Mouse (Mus musculus) brain, adult 2 months (tissue): ENCODE measurements around the gene Pard6b.
"Not testable (repeated sequence)": the region's sequence is repeated elsewhere in the genome, so short reads cannot be mapped to it uniquely, and the experiment has no call there.

ENCODE experiments used
- DNase-seq: peaks from one replicate; pipeline ENCODE4 v3.0.0; 2011; ENCODE audit warnings: low read depth, low spot score

Pard6b gene

GRCm38 (mm10) chr2:168080431-168081246 is at the start of gene Pard6b:
Pard6b (plus strand) TSS chr2:168081004.
- peak; percentile 99 for DNase-seq

- no peak for DNase-seq
These were observed 49.0 kb upstream of the Pard6b start for GRCm38 (mm10) chr2:168031842-168032241.

- DNase-seq: no peak
These were observed 46.9 kb upstream of the Pard6b start for GRCm38 (mm10) chr2:168033905-168034304.

GRCm38 (mm10) chr2:168035907-168036306 is 44.9 kb upstream of the Pard6b start:
- DNase-seq: no peak

- DNase-seq: no peak
These were observed 43.7 kb upstream of the Pard6b start for GRCm38 (mm10) chr2:168037063-168037462.

GRCm38 (mm10) chr2:168040751-168041150 is 40.1 kb upstream of the Pard6b start:
- no peak for DNase-seq

- no peak for DNase-seq
These were observed 38.8 kb upstream of the Pard6b start for GRCm38 (mm10) chr2:168042019-168042418.

- no peak for DNase-seq
These were observed 36.0 kb upstream of the Pard6b start for GRCm38 (mm10) chr2:168044681-168045287.

- no peak for DNase-seq
These were observed 35.4 kb upstream of the Pard6b start for GRCm38 (mm10) chr2:168045357-168045756.

GRCm38 (mm10) chr2:168045771-168046170 is 35.0 kb upstream of the Pard6b start:
- DNase-seq: no peak

GRCm38 (mm10) chr2:168046467-168046866 is 34.3 kb upstream of the Pard6b start:
- DNase-seq: no peak

- DNase-seq: no peak
These were observed 31.7 kb upstream of the Pard6b start for GRCm38 (mm10) chr2:168049002-168049635.

- no peak for DNase-seq
These were observed 30.5 kb upstream of the Pard6b start for GRCm38 (mm10) chr2:168050000-168050942.

GRCm38 (mm10) chr2:168052156-168052555 is 28.6 kb upstream of the Pard6b start:
- no peak for DNase-seq

- peak; percentile 24 for DNase-seq
These were observed 28.1 kb upstream of the Pard6b start for GRCm38 (mm10) chr2:168052689-168053088.

GRCm38 (mm10) chr2:168054142-168054541 is 26.7 kb upstream of the Pard6b start:
- no peak for DNase-seq

GRCm38 (mm10) chr2:168055910-168056665 is 24.7 kb upstream of the Pard6b start:
- no peak for DNase-seq

GRCm38 (mm10) chr2:168056666-168056933 is 24.2 kb upstream of the Pard6b start:
- no peak for DNase-seq

- DNase-seq: not testable (repeated sequence)
These were observed 22.9 kb upstream of the Pard6b start for GRCm38 (mm10) chr2:168057876-168058275.

- DNase-seq: no peak
These were observed 22.2 kb upstream of the Pard6b start for GRCm38 (mm10) chr2:168058488-168059199.
